Mouse (Mus musculus) MEL (cell line): ENCODE data around the gene Srgn. TPM values are rescaled to one million over a fixed set of nuclear protein-coding genes. Genes with fewer than 3 reads are reported as not detected.

ENCODE experiments used
- BHLHE40 ChIP-seq: IDR thresholded peaks from 2 replicates; pipeline ENCODE4 v1.6.1; 2012; ENCODE audit warnings: low read depth, mild to moderate bottlenecking, inconsistent platforms, low read length, improper control_type of control experiment, borderline replicate concordance
- CTCF ChIP-seq, 3 experiments: IDR thresholded peaks in 2 of 3; conservative IDR thresholded peaks in 1 of 3; 2 replicates each; pipeline ENCODE4 v1.5.1; 2011 to 2012; ENCODE audit warnings: low read length in 3 of 3, low read depth in 2 of 3, mild to moderate bottlenecking in 2 of 3, improper control_type of control experiment in 1 of 3, inconsistent platforms in 1 of 3, mixed read lengths in 1 of 3, moderate library complexity in 1 of 3; ENCODE audit not compliant: control insufficient read depth in 1 of 3, insufficient read depth in 1 of 3, poor library complexity in 1 of 3, severe bottlenecking in 1 of 3
- E2F4 ChIP-seq: IDR thresholded peaks from 2 replicates; pipeline ENCODE4 v1.6.1; 2011; ENCODE audit warnings: low read depth, low read length, improper control_type of control experiment, borderline replicate concordance
- EP300 ChIP-seq, 2 experiments: IDR thresholded peaks; 2 replicates each; pipeline ENCODE4 v1.6.1; 2011; ENCODE audit warnings: improper control_type of control experiment in 2 of 2, low read length in 2 of 2, low read depth in 1 of 2, mild to moderate bottlenecking in 1 of 2
- MAX ChIP-seq: IDR thresholded peaks from 2 replicates; pipeline ENCODE4 v1.6.1; 2011; ENCODE audit warnings: low read length, improper control_type of control experiment
- MEF2A ChIP-seq: IDR thresholded peaks from 2 replicates; pipeline ENCODE4 v1.6.1; 2014; ENCODE audit warnings: low read depth, mild to moderate bottlenecking, inconsistent platforms, low read length, improper control_type of control experiment; ENCODE audit not compliant: poor library complexity, insufficient replicate concordance, severe bottlenecking; ENCODE audit errors: extremely low read depth
- NELFE ChIP-seq: IDR thresholded peaks from 2 replicates; pipeline ENCODE4 v1.6.1; 2011; ENCODE audit warnings: low read depth, low read length, improper control_type of control experiment
- POLR2A ChIP-seq, 2 experiments: IDR thresholded peaks; 2 replicates each; pipeline ENCODE4 v1.6.1; 2011 to 2012; ENCODE audit warnings: low read length in 2 of 2, mild to moderate bottlenecking in 2 of 2, control low read depth in 1 of 2, improper control_type of control experiment in 1 of 2, low read depth in 1 of 2, moderate library complexity in 1 of 2; ENCODE audit not compliant: control insufficient read depth in 1 of 2, insufficient read depth in 1 of 2, poor library complexity in 1 of 2
- POLR2AphosphoS5 ChIP-seq: IDR thresholded peaks from 2 replicates; pipeline ENCODE4 v1.6.1; 2012; ENCODE audit warnings: low read depth, borderline replicate concordance, mild to moderate bottlenecking, inconsistent platforms, low read length, moderate library complexity, mixed read lengths
- RCOR1 ChIP-seq: IDR thresholded peaks from 2 replicates; pipeline ENCODE4 v1.6.1; 2012; ENCODE audit warnings: low read depth, mild to moderate bottlenecking, inconsistent platforms, low read length, improper control_type of control experiment
- SMC3 ChIP-seq: IDR thresholded peaks from 2 replicates; pipeline ENCODE4 v1.6.1; 2011; ENCODE audit warnings: low read depth, low read length, improper control_type of control experiment
- TCF12 ChIP-seq: IDR thresholded peaks from 2 replicates; pipeline ENCODE4 v1.6.1; 2014; ENCODE audit warnings: low read depth, mild to moderate bottlenecking, inconsistent platforms, low read length, improper control_type of control experiment, moderate library complexity
- UBTF ChIP-seq: IDR thresholded peaks from 2 replicates; pipeline ENCODE4 v1.6.1; 2012; ENCODE audit warnings: low read depth, mild to moderate bottlenecking, inconsistent platforms, low read length, improper control_type of control experiment, moderate library complexity, borderline replicate concordance; ENCODE audit not compliant: insufficient read depth
- polyA plus RNA-seq, 2 experiments: library from polyadenylated mRNA; stranded (reverse) in 1 of 2; unstranded in 1 of 2; fragments of >175 nt in 1 of 2; fragments of >200 nt in 1 of 2; gene quantifications; 2 replicates each; pipeline versions ENCODE4 v1.2.1 to v1.2.4; 2012; ENCODE audit warnings: low replicate concordance in 2 of 2, low read depth in 1 of 2; ENCODE audit not compliant: insufficient read length in 2 of 2, insufficient read depth in 1 of 2, missing spikeins in 1 of 2
- total RNA-seq: library from RNA; depleted of rRNA; stranded (reverse); fragments of 300-350 nt; gene quantifications from 2 replicates; pipeline ENCODE4 v1.2.3, GENCODE M21; 2012; rRNA removed

The Srgn gene
- total and polyA plus RNA-seq, 3 experiments, result 164 to 217 TPM; not detected in 1

GRCm38 (mm10) chr10:62449364-62450279 lies 77.6 kb downstream of the Srgn start, which contains the start of the genes 4930507D05Rik and Supv3l1 (continued):
- peak; percentile 85 for TF ChIP-seq NELFE
- TF ChIP-seq SMC3, result 0 out of 2 replicates have a peak, but pooled peaks have one; percentile 7
- TF ChIP-seq RCOR1, result no peak
- TF ChIP-seq E2F4, result no peak
- peak; percentile 27; the same call in 1 of the 2 replicates for TF ChIP-seq TCF12
- TF ChIP-seq EP300 (IDR thresholded peaks at IDR 0.05; ENCODE audit: low read depth in 1 of 2, low read length in 2 of 2), result peak in 1 of 2 experiments; percentile 60; a peak in 2 of 4 replicates
- no peak for TF ChIP-seq MEF2A
- TF ChIP-seq POLR2AphosphoS5, result peak; percentile 89; the same call in 1 of the 2 replicates
- TF ChIP-seq MAX, result peak; percentile 100
- TF ChIP-seq BHLHE40, result peak; percentile 75; the same call in 1 of the 2 replicates
- TF ChIP-seq POLR2A (IDR thresholded peaks at IDR 0.05; ENCODE audit: control insufficient read depth in 1 of 2, insufficient read depth in 1 of 2, low read depth in 1 of 2, low read length in 2 of 2, poor library complexity in 1 of 2), result peak; percentile 54 to 80; a peak in 3 of 4 replicates
- TF ChIP-seq CTCF (IDR thresholded peaks at IDR 0.05 in 2 of 3, conservative IDR thresholded peaks at IDR 0.05 in 1 of 3; ENCODE audit: control insufficient read depth in 1 of 3, insufficient read depth in 1 of 3, low read depth in 2 of 3, low read length in 3 of 3, poor library complexity in 1 of 3, severe bottlenecking in 1 of 3), result no peak
- no peak for TF ChIP-seq UBTF

Other genes with a start within 250 kb of the Srgn start
- gene Hk1, start 147.5 kb downstream of the Srgn start, total RNA-seq, result 441 and 515 TPM in 2 replicates
- 100 to 1,000 TPM; 192 to 740 TPM for gene Hk1, start 147.5 kb downstream of the Srgn start, polyA plus RNA-seq
- gene Hkdc1, start 105.0 kb downstream of the Srgn start, total RNA-seq, result 0.42 and 0.69 TPM in 2 replicates
- under 1 TPM in 1 of 2 experiments, not detected in 1; 0.38 TPM for gene Hkdc1, start 105.0 kb downstream of the Srgn start, polyA plus RNA-seq
- gene 4930507D05Rik, start 78.0 kb downstream of the Srgn start, total RNA-seq, result 0.36 and 0.58 TPM in 2 replicates
- gene 4930507D05Rik, start 78.0 kb downstream of the Srgn start, polyA plus RNA-seq, result under 1 TPM in 1 of 2 experiments, not detected in 1; 0.33 TPM
- 42.3 and 51.8 TPM in 2 replicates for gene Supv3l1, start 77.7 kb downstream of the Srgn start, total RNA-seq
- gene Supv3l1, start 77.7 kb downstream of the Srgn start, polyA plus RNA-seq, result 10 to 100 TPM in 1 of 2 experiments, not detected in 1; 72.0 TPM
- 34.2 and 43.6 TPM in 2 replicates for gene Vps26a, start 40.6 kb downstream of the Srgn start, total RNA-seq
- 10 to 100 TPM in 1 of 2 experiments, not detected in 1; 64.1 TPM for gene Vps26a, start 40.6 kb downstream of the Srgn start, polyA plus RNA-seq
- 17.3 and 17.6 TPM in 2 replicates for gene Kif1bp, start 51.0 kb upstream of the Srgn start, total RNA-seq
- gene Kif1bp, start 51.0 kb upstream of the Srgn start, polyA plus RNA-seq, result 100 to 1,000 TPM in 1 of 2 experiments, 10 to 100 TPM in 1; 24.7 to 177 TPM
- 299 and 313 TPM in 2 replicates for gene Ddx21, start 74.8 kb upstream of the Srgn start, total RNA-seq
- gene Ddx21, start 74.8 kb upstream of the Srgn start, polyA plus RNA-seq, result 1,000 to 10,000 TPM in 1 of 2 experiments, 100 to 1,000 TPM in 1; 386 to 2,442 TPM
- gene Ddx50, start 123.8 kb upstream of the Srgn start, total RNA-seq, result 48.6 and 51.8 TPM in 2 replicates
- 10 to 100 TPM in 1 of 2 experiments, not detected in 1; 71.5 TPM for gene Ddx50, start 123.8 kb upstream of the Srgn start, polyA plus RNA-seq
- not detected in 2 replicates for gene Stox1, start 198.7 kb upstream of the Srgn start, total RNA-seq
- not detected for gene Stox1, start 198.7 kb upstream of the Srgn start, polyA plus RNA-seq